Mouse (Mus musculus): ENCODE data around the gene Sbf2.

Sbf2 gene

GRCm38 (mm10) chr7:110271814-110272213 lies 342.9 kb downstream of the Sbf2 start:
- no peak for DNase-seq

- no peak for DNase-seq
These were observed 344.3 kb downstream of the Sbf2 start for GRCm38 (mm10) chr7:110270455-110270854.

- DNase-seq: no peak
These were observed 344.9 kb downstream of the Sbf2 start for GRCm38 (mm10) chr7:110269777-110270176.

GRCm38 (mm10) chr7:110268511-110268910 lies 346.2 kb downstream of the Sbf2 start:
- DNase-seq: no peak

GRCm38 (mm10) chr7:110267994-110268393 lies 346.7 kb downstream of the Sbf2 start:
- DNase-seq: no peak

- no peak for DNase-seq
These were observed 347.7 kb downstream of the Sbf2 start for GRCm38 (mm10) chr7:110267014-110267413.

GRCm38 (mm10) chr7:110265796-110266195 lies 348.9 kb downstream of the Sbf2 start:
- peak; percentile 83 for DNase-seq

GRCm38 (mm10) chr7:110263474-110263873 lies 351.2 kb downstream of the Sbf2 start:
- no peak for DNase-seq

GRCm38 (mm10) chr7:110262661-110263060 lies 352.1 kb downstream of the Sbf2 start:
- no peak for DNase-seq

GRCm38 (mm10) chr7:110261807-110262206 lies 352.9 kb downstream of the Sbf2 start:
- DNase-seq: no peak

- DNase-seq: no peak
These were observed 354.6 kb downstream of the Sbf2 start for GRCm38 (mm10) chr7:110259966-110260711.

- DNase-seq: no peak
These were observed 356.3 kb downstream of the Sbf2 start for GRCm38 (mm10) chr7:110258196-110258950.

Data from embryo, embryonic 11 days (tissue).